In the genomic region with DNA sequence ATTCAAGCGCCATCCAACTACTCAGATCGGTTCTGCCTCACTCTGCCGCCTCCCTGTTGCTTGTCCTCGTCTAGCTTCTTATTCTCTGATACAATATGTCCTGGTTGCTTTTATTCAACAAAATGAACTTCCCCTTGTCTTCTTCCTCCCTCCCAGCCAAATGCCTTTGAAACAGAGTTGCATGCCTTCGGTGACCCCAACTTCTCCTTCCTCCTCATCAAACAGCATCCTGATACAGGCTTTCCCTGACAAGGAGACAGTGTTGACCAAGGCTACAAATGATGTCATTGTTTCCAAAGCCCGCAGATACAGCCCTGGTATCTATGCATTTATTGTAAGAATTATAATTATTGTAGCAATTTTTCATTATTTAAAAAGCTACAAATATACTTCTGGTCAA, we compare ENCODE assay signal across 23 mouse cellular contexts.
A peak's percentile ranks its signal among the peaks of the same experiment; 100 is the strongest.
DNase-seq lines count a peak whose midpoint lies in the region; ATAC-seq lines count a peak whose summit lies in the region.
"Had no signal": no experiment of that assay in that cellular context is flagged by ENCODE, and none has a peak within 500 bp of the region (broad histone marks: within the 10 kb centered on the region; RNA-seq: fewer than 3 reads in every experiment).

No protein-coding gene starts in this region.

- no peaks in the 10 kb centered on the region for H3K4me1 ChIP-seq in hindbrain, embryonic 14.5 days (replicated peaks; ENCODE audit: control insufficient read depth, insufficient read depth, low read length)
- H3K4me1 ChIP-seq: embryonic facial prominence, embryonic 13.5 days; embryonic facial prominence, embryonic 15.5 days; forebrain, embryonic 10.5 days; forebrain, embryonic 12.5 days had no signal

- no peaks in the 10 kb centered on the region for H3K27me3 ChIP-seq in hindbrain, embryonic 14.5 days (ENCODE audit: control insufficient read depth, insufficient read depth, low read length)
- H3K27me3 ChIP-seq: embryonic facial prominence, embryonic 13.5 days; embryonic facial prominence, embryonic 15.5 days; forebrain, embryonic 12.5 days; Patski had no signal

- WGBS in hindbrain, embryonic 14.5 days = 85% methylated on average over 6 of the region's 6 CpGs

- peak; percentile 63 for ATAC-seq in common myeloid progenitor, adult 5-6 weeks (replicated peaks; ENCODE audit: low read depth, poor library complexity, severe bottlenecking)
- ATAC-seq in granulocyte monocyte progenitor cell, adult 5-6 weeks (replicated peaks; ENCODE audit: poor library complexity, severe bottlenecking) = peak; percentile 75
- ATAC-seq in megakaryocyte progenitor cell, adult 5-6 weeks (replicated peaks; ENCODE audit: poor library complexity) = peak; percentile 74
- ATAC-seq in hindbrain, embryonic 14.5 days (ENCODE audit: low FRiP score) = no peak
- ATAC-seq: activated CD4-positive, CD25-positive, alpha-beta regulatory T cell, adult 4 months; forebrain, embryonic 14.5 days; forebrain, embryonic 16.5 days; Patski had no signal

- H3K9me3 ChIP-seq in hindbrain, embryonic 14.5 days (ENCODE audit: control insufficient read depth, low read length) = no peaks in the 10 kb centered on the region
- H3K9me3 ChIP-seq: embryonic facial prominence, embryonic 13.5 days; embryonic facial prominence, embryonic 15.5 days; forebrain, embryonic 10.5 days; forebrain, embryonic 12.5 days had no signal

- H3K9ac ChIP-seq in hindbrain, embryonic 14.5 days = no peak overlapping the region
- H3K9ac ChIP-seq: embryonic facial prominence, embryonic 13.5 days; embryonic facial prominence, embryonic 15.5 days; forebrain, embryonic 12.5 days had no signal

- DNase-seq in MN1 (ENCODE audit: low spot score) = no peak
- DNase-seq in hindbrain, embryonic 14.5 days (ENCODE audit: low spot score) = no peak
- DNase-seq: adrenal gland, adult 8-10 months; adrenal gland, postnatal 14 days; adrenal gland, postnatal 36 days; cerebellum, adult 11-12 months; cerebellum, adult 2 months; cerebellum, adult 9-10 months; cerebellum, postnatal 10 days; cerebellum, postnatal 25 days; embryo, embryonic 11 days had no signal

- no peak overlapping the region for H3K4me3 ChIP-seq in hindbrain, embryonic 14.5 days (replicated peaks; ENCODE audit: low read length)
- H3K4me3 ChIP-seq: embryonic facial prominence, embryonic 13.5 days; embryonic facial prominence, embryonic 15.5 days; erythroblast, embryonic 14.5 days; forebrain, embryonic 10.5 days; forebrain, embryonic 12.5 days had no signal

- H3K27ac ChIP-seq in hindbrain, embryonic 14.5 days = no peak overlapping the region
- H3K27ac ChIP-seq: embryonic facial prominence, embryonic 13.5 days; embryonic facial prominence, embryonic 15.5 days; forebrain, embryonic 10.5 days; forebrain, embryonic 12.5 days had no signal

- H3K36me3 ChIP-seq in hindbrain, embryonic 14.5 days (replicated peaks; ENCODE audit: control insufficient read depth, insufficient read depth) = no peaks in the 10 kb centered on the region
- H3K36me3 ChIP-seq: embryonic facial prominence, embryonic 13.5 days; embryonic facial prominence, embryonic 15.5 days; forebrain, embryonic 10.5 days; forebrain, embryonic 12.5 days had no signal

- no peak overlapping the region for H3K4me2 ChIP-seq in hindbrain, embryonic 14.5 days (replicated peaks)
- H3K4me2 ChIP-seq: embryonic facial prominence, embryonic 13.5 days; embryonic facial prominence, embryonic 15.5 days; forebrain, embryonic 12.5 days had no signal
